In the genomic region with DNA sequence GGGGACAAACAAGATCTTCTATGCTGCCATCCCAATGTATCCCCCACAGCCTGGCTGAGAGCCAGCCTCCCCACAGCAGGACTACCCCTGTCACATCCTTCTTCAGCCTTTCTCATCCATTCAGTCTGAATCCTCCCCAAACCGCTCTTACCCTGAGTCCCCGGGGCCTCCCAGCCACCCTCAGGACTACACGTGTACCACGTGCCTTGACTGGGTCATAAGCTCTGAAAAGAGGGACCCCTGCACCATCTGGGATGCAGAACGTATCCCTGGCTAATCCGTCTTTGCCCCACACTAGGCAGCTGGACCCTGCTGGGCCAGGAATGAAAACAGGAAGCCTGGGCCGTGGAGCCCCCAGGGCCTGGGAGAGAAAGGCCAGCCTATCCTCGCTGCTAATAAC, we compare ENCODE assay signal across 10 mouse cellular contexts. TPM values are rescaled to one million over a fixed set of nuclear protein-coding genes. Genes with fewer than 3 reads are reported as not detected.
DNase-seq lines count a peak whose midpoint lies in the region; ATAC-seq lines count a peak whose summit lies in the region.
"Had no signal": no experiment of that assay in that cellular context is flagged by ENCODE, and none has a peak within 500 bp of the region (broad histone marks: within the 10 kb centered on the region; RNA-seq: fewer than 3 reads in every experiment).

No protein-coding gene starts in this region.

- no peak for DNase-seq in lung, postnatal 25 days (ENCODE audit: low spot score)
- peak; percentile 67 for DNase-seq in midbrain, embryonic 10.5 days (ENCODE audit: low spot score)
- no peak for DNase-seq in cerebellum, adult 11-12 months
- DNase-seq: thymus, postnatal 14 days had no signal

- no peak overlapping the region for H3K4me3 ChIP-seq in lung, embryonic 16.5 days (ENCODE audit: low read length)
- H3K4me3 ChIP-seq in forebrain, embryonic 15.5 days: no peak overlapping the region
- no peak overlapping the region for H3K4me3 ChIP-seq in midbrain, embryonic 10.5 days

- H3K4me1 ChIP-seq in lung, embryonic 16.5 days (replicated peaks; ENCODE audit: control insufficient read depth, insufficient read depth, low read length): peaks cover 2% of the 10 kb centered on the region; the same call in 1 of the 2 replicates
- peaks cover 13% of the 10 kb centered on the region for H3K4me1 ChIP-seq in forebrain, embryonic 15.5 days
- H3K4me1 ChIP-seq in midbrain, embryonic 10.5 days: peaks cover 44% of the 10 kb centered on the region

- H3K9ac ChIP-seq in lung, embryonic 16.5 days (ENCODE audit: low read length): no peak overlapping the region
- no peak overlapping the region for H3K9ac ChIP-seq in forebrain, embryonic 15.5 days (replicated peaks)

- ATAC-seq in lung, embryonic 16.5 days (ENCODE audit: low read depth): peak; percentile 42; the same call in 1 of the 2 replicates
- ATAC-seq in forebrain, embryonic 15.5 days (replicated peaks): peak; percentile 74
- no peak for ATAC-seq in cerebellum, adult (ENCODE audit: insufficient number of reproducible peaks, low FRiP score, low TSS enrichment)
- no peak for ATAC-seq in CD4-positive, CD25-positive, alpha-beta regulatory T cell, adult 4 months
- ATAC-seq: lung, postnatal 0 days had no signal

- 40% methylated on average over 8 of the region's 8 CpGs for WGBS in lung, embryonic 16.5 days
- WGBS in forebrain, embryonic 15.5 days: 8% methylated on average over 8 of the region's 8 CpGs
- WGBS in midbrain, embryonic 10.5 days: 6% methylated on average over 8 of the region's 8 CpGs

- H3K27ac ChIP-seq in lung, embryonic 16.5 days (ENCODE audit: low read length): no peak overlapping the region; the same call in 1 of the 2 replicates
- peak overlapping the region; percentile 49 for H3K27ac ChIP-seq in forebrain, embryonic 15.5 days (replicated peaks)
- peak overlapping the region; percentile 77 for H3K27ac ChIP-seq in midbrain, embryonic 10.5 days (replicated peaks)
- H3K27ac ChIP-seq: kidney, postnatal 0 days had no signal

- H3K27me3 ChIP-seq in lung, embryonic 16.5 days (ENCODE audit: control insufficient read depth, insufficient read depth, low read depth, low read length): no peaks in the 10 kb centered on the region
- no peaks in the 10 kb centered on the region for H3K27me3 ChIP-seq in forebrain, embryonic 15.5 days
- H3K27me3 ChIP-seq in midbrain, embryonic 10.5 days (ENCODE audit: low read depth, poor library complexity, severe bottlenecking): peaks cover 9% of the 10 kb centered on the region

- H3K4me2 ChIP-seq in lung, embryonic 16.5 days (ENCODE audit: low read depth, low read length): no peak overlapping the region
- no peak overlapping the region for H3K4me2 ChIP-seq in forebrain, embryonic 15.5 days (replicated peaks)

- H3K36me3 ChIP-seq in lung, embryonic 16.5 days (ENCODE audit: control insufficient read depth, insufficient read depth, low read length): no peaks in the 10 kb centered on the region
- no peaks in the 10 kb centered on the region for H3K36me3 ChIP-seq in forebrain, embryonic 15.5 days
- H3K36me3 ChIP-seq in midbrain, embryonic 10.5 days: peaks cover 21% of the 10 kb centered on the region

- H3K9me3 ChIP-seq in lung, embryonic 16.5 days (ENCODE audit: control insufficient read depth, low read length): no peaks in the 10 kb centered on the region
- no peaks in the 10 kb centered on the region for H3K9me3 ChIP-seq in forebrain, embryonic 15.5 days
- no peaks in the 10 kb centered on the region for H3K9me3 ChIP-seq in midbrain, embryonic 10.5 days (replicated peaks)

RNA-seq across cellular contexts. Expression of gene Plcd1, which starts 11.3 kb away (rescaled TPM):
- polyA plus RNA-seq in lung, embryonic 16.5 days (2015; fragmentation: Nextera tagmentation; extraction: Ambion mirVana): 17.2 and 18.6 TPM in 2 replicates
- 11.7 and 14.6 TPM in 2 replicates for polyA plus RNA-seq in forebrain, embryonic 15.5 days (2015; fragmentation: Nextera tagmentation; extraction: Ambion mirVana)
- 21.8 and 29.2 TPM in 2 replicates for polyA plus RNA-seq in midbrain, embryonic 10.5 days (2016; fragmentation: Nextera tagmentation; extraction: Ambion mirVana)
- 1 to 10 TPM; 1.2 to 3.5 TPM for polyA plus RNA-seq in CD4-positive, CD25-positive, alpha-beta regulatory T cell, adult 4 months (2017; shearing (Covaris generic))

RNA-seq across cellular contexts. Expression of gene Dlec1, which starts 20.2 kb away (rescaled TPM):
- polyA plus RNA-seq in lung, embryonic 16.5 days (2015; fragmentation: Nextera tagmentation; extraction: Ambion mirVana): 2.1 and 2.4 TPM in 2 replicates
- polyA plus RNA-seq in forebrain, embryonic 15.5 days (2015; fragmentation: Nextera tagmentation; extraction: Ambion mirVana): 0.36 and 1.00 TPM in 2 replicates
- 0.58 and 0.82 TPM in 2 replicates for polyA plus RNA-seq in midbrain, embryonic 10.5 days (2016; fragmentation: Nextera tagmentation; extraction: Ambion mirVana)
- not detected for polyA plus RNA-seq in CD4-positive, CD25-positive, alpha-beta regulatory T cell, adult 4 months (2017; shearing (Covaris generic))

RNA-seq across cellular contexts. Expression of gene Vill, which starts 29.5 kb away (rescaled TPM):
- 34.9 and 38.2 TPM in 2 replicates for polyA plus RNA-seq in lung, embryonic 16.5 days (2015; fragmentation: Nextera tagmentation; extraction: Ambion mirVana)
- polyA plus RNA-seq in forebrain, embryonic 15.5 days (2015; fragmentation: Nextera tagmentation; extraction: Ambion mirVana): 2.1 and 2.7 TPM in 2 replicates
- polyA plus RNA-seq in midbrain, embryonic 10.5 days (2016; fragmentation: Nextera tagmentation; extraction: Ambion mirVana): 10.5 and 11.3 TPM in 2 replicates
- polyA plus RNA-seq in CD4-positive, CD25-positive, alpha-beta regulatory T cell, adult 4 months (2017; shearing (Covaris generic)): 10 to 100 TPM; 19.6 to 28.1 TPM

Comparison
In these comparisons a context has a peak if more than half of its experiments do, and no peak if none do; other contexts are left out.
1. ATAC-seq: peak in lung, embryonic 16.5 days (single experiment) and forebrain, embryonic 15.5 days (single experiment); none in cerebellum, adult (single experiment) and CD4-positive, CD25-positive, alpha-beta regulatory T cell, adult 4 months (single experiment).